Mouse (Mus musculus) heart, adult 2 months (tissue): Measurements from ENCODE around the gene Wfdc18.

Experiments
- CTCF ChIP-seq: fragments of 200-600 bp; IDR thresholded peaks from 2 replicates; pipeline ENCODE4 v1.8.1; 2022; ENCODE audit warnings: antibody characterized with exemption, mild to moderate bottlenecking, moderate library complexity
- EP300 ChIP-seq: fragments of 200-500 bp; IDR thresholded peaks from 2 replicates; pipeline ENCODE4 v1.6.1; 2011; ENCODE audit warnings: low read depth, low read length, control low read depth; ENCODE audit not compliant: insufficient read depth
- POLR2A ChIP-seq: fragments of 200-500 bp; IDR thresholded peaks from 2 replicates; pipeline ENCODE4 v1.6.1; 2011; ENCODE audit warnings: mild to moderate bottlenecking, low read depth, low read length, control low read depth; ENCODE audit not compliant: insufficient read depth

DNA sequence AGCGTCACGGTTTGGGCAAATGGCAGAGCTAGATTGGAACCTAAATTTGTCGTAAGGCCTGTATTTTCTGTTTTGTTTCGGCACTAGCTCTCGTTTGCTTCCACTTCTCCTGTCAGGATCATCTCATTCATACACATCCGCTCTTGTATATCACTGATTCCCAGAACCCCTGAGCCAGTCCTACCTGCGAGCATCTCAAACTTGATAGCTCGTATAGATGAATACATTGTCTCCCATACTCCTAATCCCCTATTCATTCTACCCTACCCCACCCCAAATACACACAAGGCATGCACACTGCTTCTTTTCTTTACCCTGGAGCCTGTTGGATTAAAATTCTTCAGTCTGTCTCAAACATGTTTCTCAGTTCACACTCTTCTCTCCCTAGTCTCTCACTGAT lies 45.4 kb downstream of the Wfdc18 start:
- no peak for TF ChIP-seq CTCF
- TF ChIP-seq POLR2A = no peak
- TF ChIP-seq EP300 = no peak
